Mouse (Mus musculus): ENCODE data around the gene Styxl1. TPM values are rescaled to one million over a fixed set of nuclear protein-coding genes. Genes with fewer than 3 reads are reported as not detected.

The Styxl1 gene
- polyA plus RNA-seq, 1 experiment from 2014 or later: 3.1 TPM

DNA sequence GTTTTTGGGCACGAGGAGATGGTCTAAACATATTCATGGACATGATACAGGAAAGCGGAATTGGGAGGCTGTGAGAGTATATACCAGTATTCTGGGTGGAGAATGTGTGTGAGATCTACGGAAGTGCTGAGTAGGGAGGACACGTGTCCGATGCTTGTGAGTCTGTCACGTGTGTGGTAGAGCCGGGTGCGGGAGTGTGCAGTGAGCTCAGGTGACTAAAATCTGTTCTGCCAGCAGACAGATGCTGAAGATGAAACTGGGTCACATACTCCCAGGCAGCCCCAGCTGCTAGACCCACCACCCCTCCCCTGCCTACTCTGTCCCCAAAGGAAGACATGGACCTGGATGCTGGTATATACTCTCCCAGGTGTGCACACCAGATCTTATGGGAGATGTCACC, 24.5 kb upstream of the Styxl1 start:
- Histone ChIP-seq H3K27ac (replicated peaks) (no peak overlapping the region), H3K36me3 (no peaks in the 10 kb centered on the region), H3K4me3 (replicated peaks) (no peak overlapping the region), H3K4me1 (peaks cover 16% of the 10 kb centered on the region), H3K9ac (no peak overlapping the region), H3K27me3 (peaks cover 5% of the 10 kb centered on the region; the same call in 1 of the 2 replicates), H3K4me2 (replicated peaks) (no peak overlapping the region), H3K9me3 (replicated peaks) (no peaks in the 10 kb centered on the region)
- WGBS: 90% methylated on average over 8 of the region's 8 CpGs
- ATAC-seq (ENCODE audit: insufficient number of reproducible peaks, low FRiP score, low TSS enrichment, low read depth): no peak

DNA sequence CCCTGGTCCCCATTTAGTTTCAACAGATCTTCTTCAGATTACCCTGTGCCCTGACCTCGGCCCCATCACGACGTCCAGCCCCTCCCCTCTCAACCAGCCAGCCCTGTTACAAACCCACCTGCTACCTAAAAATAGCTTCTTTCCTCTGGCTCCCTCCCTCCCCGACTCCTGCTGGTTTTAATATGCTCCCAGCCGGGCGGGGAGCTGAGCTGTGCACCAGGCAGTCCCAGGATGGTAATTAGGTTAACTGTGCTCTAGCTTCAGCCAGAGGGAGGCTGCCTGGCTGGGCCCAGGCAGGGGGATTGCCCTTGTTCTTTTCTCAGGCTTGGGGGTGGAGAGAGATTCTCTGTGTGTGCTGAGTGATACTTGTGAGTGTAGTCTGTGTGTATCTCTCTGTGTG, 22.7 kb upstream of the Styxl1 start:
- H3K9ac ChIP-seq: no peak overlapping the region
- H3K9me3 ChIP-seq (replicated peaks): no peaks in the 10 kb centered on the region
- 0 out of 2 replicates have a peak overlapping the region, but pooled peaks have one; percentile 29 for H3K27ac ChIP-seq (replicated peaks)
- H3K27me3 ChIP-seq: peaks cover 2% of the 10 kb centered on the region; the same call in 1 of the 2 replicates
- 2% methylated on average over 6 of the region's 6 CpGs for WGBS
- peaks cover 16% of the 10 kb centered on the region for H3K4me1 ChIP-seq
- H3K4me2 ChIP-seq (replicated peaks): no peak overlapping the region
- ATAC-seq (ENCODE audit: insufficient number of reproducible peaks, low FRiP score, low TSS enrichment, low read depth): peak; percentile 64; the same call in 1 of the 2 replicates
- no peak overlapping the region for H3K4me3 ChIP-seq (replicated peaks)
- no peaks in the 10 kb centered on the region for H3K36me3 ChIP-seq

DNA sequence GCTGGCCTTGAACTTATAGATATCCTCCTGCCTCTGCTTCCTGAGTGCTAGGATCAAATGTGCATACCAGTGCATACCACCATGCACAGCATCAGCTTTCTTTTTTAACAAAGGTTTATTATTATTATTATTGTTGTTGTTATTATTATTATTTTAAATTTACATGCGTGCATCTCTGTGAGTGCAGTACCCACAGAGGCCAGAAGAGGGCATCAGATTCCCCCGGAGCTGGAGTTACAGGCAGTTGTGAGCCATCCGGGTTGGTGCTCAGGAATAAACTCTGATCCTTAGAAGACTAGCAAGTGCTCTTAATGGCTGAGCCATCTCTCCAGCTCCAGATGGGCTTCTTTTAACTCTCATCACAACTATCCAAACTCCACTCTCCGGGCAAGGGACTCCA, 21.6 kb upstream of the Styxl1 start:
- no peak overlapping the region for H3K4me2 ChIP-seq (replicated peaks)
- H3K4me1 ChIP-seq: peaks cover 17% of the 10 kb centered on the region
- no peak overlapping the region for H3K4me3 ChIP-seq (replicated peaks)
- H3K9me3 ChIP-seq (replicated peaks): no peaks in the 10 kb centered on the region
- no peak overlapping the region for H3K27ac ChIP-seq (replicated peaks)
- H3K9ac ChIP-seq: no peak overlapping the region
- H3K27me3 ChIP-seq: no peaks in the 10 kb centered on the region
- ATAC-seq (ENCODE audit: insufficient number of reproducible peaks, low FRiP score, low TSS enrichment, low read depth): no peak
- no peaks in the 10 kb centered on the region for H3K36me3 ChIP-seq
- WGBS: 42% methylated on average over 4 of the region's 4 CpGs

DNA sequence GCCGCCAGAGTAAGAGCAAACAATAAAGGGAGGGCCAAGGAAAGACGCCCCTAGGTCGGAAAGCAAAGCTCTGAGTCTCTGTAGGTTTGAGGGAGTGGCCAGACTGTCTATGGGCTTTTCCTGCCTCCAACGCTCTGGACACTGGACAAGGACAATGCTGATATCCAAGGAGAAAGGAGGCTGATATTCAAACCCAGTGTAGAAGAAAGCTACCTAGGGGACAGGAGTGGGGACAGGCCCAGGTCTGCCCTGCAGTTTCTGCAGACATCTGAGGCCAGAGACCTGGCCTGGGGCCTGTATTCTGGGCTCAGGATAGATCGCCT, 16.6 kb upstream of the Styxl1 start:
- H3K4me3 ChIP-seq (replicated peaks): peak overlapping the region; percentile 31
- no peak; the same call in 1 of the 2 replicates for ATAC-seq (ENCODE audit: insufficient number of reproducible peaks, low FRiP score, low TSS enrichment, low read depth)

DNA sequence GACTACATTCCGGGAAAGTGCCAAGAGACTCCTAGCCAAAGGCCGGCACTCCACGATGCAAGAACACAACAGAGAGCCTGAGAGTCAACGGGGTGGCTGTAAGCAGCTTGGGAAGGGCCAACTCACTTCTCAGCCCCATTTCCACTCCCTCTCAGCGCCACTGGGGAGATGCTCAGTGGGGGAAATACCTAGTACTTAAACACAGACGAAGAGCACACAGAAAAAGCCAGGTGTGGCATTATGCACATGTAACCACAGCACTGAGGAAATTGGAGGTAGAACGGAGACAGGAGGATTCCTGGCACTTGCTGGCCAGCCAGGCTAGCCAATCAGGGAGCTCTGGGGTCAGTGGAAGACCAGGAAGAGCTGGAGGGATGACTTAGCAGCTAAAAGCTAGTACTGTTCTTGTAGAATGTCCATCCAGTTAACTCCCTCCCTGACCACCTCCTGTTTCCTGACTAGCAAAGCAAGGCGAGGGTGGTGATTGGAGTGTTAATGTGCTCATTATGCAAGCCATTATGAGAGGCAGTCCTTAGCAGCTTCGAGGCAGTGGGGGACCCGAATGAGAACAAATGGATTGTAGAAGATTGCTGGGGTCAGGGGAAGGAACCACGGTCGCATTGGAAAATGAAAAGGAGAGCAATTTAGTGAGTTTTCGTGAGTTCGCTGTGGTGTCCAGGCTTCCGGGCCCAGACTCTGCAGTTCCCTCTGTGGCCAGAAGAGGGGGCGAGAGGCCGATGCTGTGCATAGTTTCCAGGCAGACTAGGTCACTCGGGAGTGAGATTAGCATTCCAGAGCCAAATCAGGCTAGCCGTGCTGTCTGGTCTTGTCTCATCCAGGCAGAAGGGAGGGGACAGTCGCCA, 16.0 kb upstream of the Styxl1 start:
- H3K9me3 ChIP-seq (replicated peaks): no peaks in the 10 kb centered on the region
- ATAC-seq (ENCODE audit: insufficient number of reproducible peaks, low FRiP score, low TSS enrichment, low read depth): peak; percentile 75
- no peaks in the 10 kb centered on the region for H3K27me3 ChIP-seq
- peaks cover 27% of the 10 kb centered on the region for H3K36me3 ChIP-seq
- WGBS: 11% methylated on average over 20 of the region's 20 CpGs
- H3K27ac ChIP-seq (replicated peaks): no peak overlapping the region; the same call in 1 of the 2 replicates
- peak overlapping the region; percentile 31 for H3K4me3 ChIP-seq (replicated peaks)
- H3K9ac ChIP-seq: 0 out of 2 replicates have a peak overlapping the region, but pooled peaks have one; percentile 4
- peak overlapping the region; percentile 40 for H3K4me2 ChIP-seq (replicated peaks)
- peaks cover 9% of the 10 kb centered on the region for H3K4me1 ChIP-seq

More for the DNA sequence above, 16.6 kb upstream of the Styxl1 start:
- no peaks in the 10 kb centered on the region for H3K9me3 ChIP-seq (replicated peaks)
- peaks cover 9% of the 10 kb centered on the region for H3K4me1 ChIP-seq
- no peaks in the 10 kb centered on the region for H3K27me3 ChIP-seq
- 0 out of 2 replicates have a peak overlapping the region, but pooled peaks have one; percentile 4 for H3K9ac ChIP-seq
- 8% methylated on average over 5 of the region's 5 CpGs for WGBS
- H3K27ac ChIP-seq (replicated peaks): no peak overlapping the region; the same call in 1 of the 2 replicates
- peaks cover 21% of the 10 kb centered on the region for H3K36me3 ChIP-seq
- peak overlapping the region; percentile 40 for H3K4me2 ChIP-seq (replicated peaks)

GRCm38 (mm10) chr5:135782901-135783300, 4.7 kb upstream of the Styxl1 start:
- H3K27me3 ChIP-seq: no peaks in the 10 kb centered on the region
- no peak overlapping the region for H3K9ac ChIP-seq
- H3K4me2 ChIP-seq (replicated peaks): no peak overlapping the region
- 90% methylated on average over 4 of the region's 4 CpGs for WGBS
- H3K36me3 ChIP-seq: peaks cover 67% of the 10 kb centered on the region
- no peaks in the 10 kb centered on the region for H3K9me3 ChIP-seq (replicated peaks)
- ATAC-seq (ENCODE audit: insufficient number of reproducible peaks, low FRiP score, low TSS enrichment, low read depth): no peak
- no peak overlapping the region for H3K4me3 ChIP-seq (replicated peaks)
- H3K27ac ChIP-seq (replicated peaks): no peak overlapping the region
- H3K4me1 ChIP-seq: peaks cover 23% of the 10 kb centered on the region

DNA sequence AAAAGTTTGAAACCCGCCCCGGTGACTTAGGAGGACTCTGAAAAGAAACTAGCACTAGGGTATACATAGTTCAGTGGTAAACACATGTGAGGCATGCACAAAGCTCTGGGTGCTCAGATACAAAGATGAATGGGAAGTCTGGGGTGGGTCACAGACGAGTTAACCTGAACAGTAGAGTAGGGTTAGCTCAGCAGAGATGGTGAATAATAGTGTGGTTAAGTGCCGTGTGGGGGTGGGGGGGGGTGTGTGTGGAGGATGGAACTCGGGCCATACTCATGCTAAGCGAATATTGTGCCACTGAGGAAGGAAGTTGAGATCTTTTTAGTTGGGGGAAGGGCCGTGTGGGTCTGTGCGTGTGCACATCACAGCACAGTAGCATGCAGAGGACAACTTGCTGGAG, 2.1 kb upstream of the Styxl1 start:
- ATAC-seq (ENCODE audit: insufficient number of reproducible peaks, low FRiP score, low TSS enrichment, low read depth): no peak
- no peak overlapping the region for H3K4me2 ChIP-seq (replicated peaks)
- no peak overlapping the region for H3K9ac ChIP-seq
- H3K4me3 ChIP-seq (replicated peaks): no peak overlapping the region
- peaks cover 41% of the 10 kb centered on the region for H3K36me3 ChIP-seq
- H3K4me1 ChIP-seq: peaks cover 29% of the 10 kb centered on the region
- no peak overlapping the region for H3K27ac ChIP-seq (replicated peaks)
- no peaks in the 10 kb centered on the region for H3K27me3 ChIP-seq
- H3K9me3 ChIP-seq (replicated peaks): no peaks in the 10 kb centered on the region
- WGBS: 81% methylated on average over 8 of the region's 8 CpGs

GRCm38 (mm10) chr5:135778471-135779445, 573 bp upstream of the Styxl1 start, which contains the start of gene Mdh2:
TSS of gene Mdh2 (plus strand) at chr5:135778480.
- ATAC-seq (ENCODE audit: insufficient number of reproducible peaks, low FRiP score, low TSS enrichment, low read depth): peak; percentile 97
- WGBS: under 1% methylated on average over 70 of the region's 70 CpGs
- H3K27ac ChIP-seq (replicated peaks): peak within 1 kb of the TSS; percentile 96

DNA sequence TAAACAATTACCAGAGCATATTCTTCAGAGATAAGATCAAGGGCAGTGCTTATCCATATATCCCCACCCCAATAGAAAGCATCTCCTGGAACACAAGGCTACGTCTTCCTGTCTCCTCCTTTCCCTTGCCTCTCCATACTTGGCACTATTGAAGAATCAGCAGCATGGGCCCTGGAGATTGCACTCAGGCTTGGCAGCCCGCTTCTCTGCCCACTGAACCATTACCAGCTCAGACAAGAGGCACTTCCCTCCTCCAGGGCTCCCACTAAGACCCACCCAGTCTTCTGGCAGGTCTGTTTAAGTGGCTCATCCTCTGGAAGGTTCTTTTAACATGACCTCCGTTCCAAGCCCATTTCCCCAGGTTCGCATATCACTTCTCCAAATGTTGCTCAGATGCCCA, 1.6 kb downstream of the Styxl1 start:
- H3K36me3 ChIP-seq: peaks cover 5% of the 10 kb centered on the region; the same call in 1 of the 2 replicates
- peaks cover 29% of the 10 kb centered on the region for H3K4me1 ChIP-seq
- H3K27me3 ChIP-seq: no peaks in the 10 kb centered on the region
- WGBS: 85% methylated on average over 4 of the region's 4 CpGs
- H3K4me3 ChIP-seq (replicated peaks): no peak overlapping the region
- H3K4me2 ChIP-seq (replicated peaks): no peak overlapping the region
- no peaks in the 10 kb centered on the region for H3K9me3 ChIP-seq (replicated peaks)
- no peak for ATAC-seq (ENCODE audit: insufficient number of reproducible peaks, low FRiP score, low TSS enrichment, low read depth)
- no peak overlapping the region for H3K27ac ChIP-seq (replicated peaks)
- no peak overlapping the region for H3K9ac ChIP-seq

More at GRCm38 (mm10) chr5:135778471-135779445, 573 bp upstream of the Styxl1 start, which contains the start of gene Mdh2:
- peaks cover 25% of the 10 kb centered on the region for H3K36me3 ChIP-seq
- H3K4me3 ChIP-seq (replicated peaks): peak within 1 kb of the TSS; percentile 95
- no peaks in the 10 kb centered on the region for H3K9me3 ChIP-seq (replicated peaks)
- H3K4me1 ChIP-seq: peaks cover 29% of the 10 kb centered on the region
- peak within 1 kb of the TSS; percentile 76 for H3K4me2 ChIP-seq (replicated peaks)
- no peaks in the 10 kb centered on the region for H3K27me3 ChIP-seq
- H3K9ac ChIP-seq: peak within 1 kb of the TSS; percentile 96

GRCm38 (mm10) chr5:135772519-135772918, 5.7 kb downstream of the Styxl1 start:
- Histone ChIP-seq H3K9ac (no peak overlapping the region), H3K27me3 (no peaks in the 10 kb centered on the region), H3K4me3 (replicated peaks) (no peak overlapping the region), H3K4me2 (replicated peaks) (no peak overlapping the region), H3K9me3 (replicated peaks) (no peaks in the 10 kb centered on the region), H3K27ac (replicated peaks) (no peak overlapping the region), H3K4me1 (peaks cover 3% of the 10 kb centered on the region), H3K36me3 (no peaks in the 10 kb centered on the region)
- WGBS: 40% methylated on average over 3 of the region's 3 CpGs
- ATAC-seq (ENCODE audit: insufficient number of reproducible peaks, low FRiP score, low TSS enrichment, low read depth): no peak

GRCm38 (mm10) chr5:135764971-135765370, 13.2 kb downstream of the Styxl1 start:
- Histone ChIP-seq H3K4me2 (replicated peaks) (no peak overlapping the region), H3K36me3 (no peaks in the 10 kb centered on the region), H3K4me3 (replicated peaks) (no peak overlapping the region), H3K9ac (no peak overlapping the region), H3K4me1 (no peaks in the 10 kb centered on the region), H3K27me3 (no peaks in the 10 kb centered on the region), H3K9me3 (replicated peaks) (no peaks in the 10 kb centered on the region), H3K27ac (replicated peaks) (no peak overlapping the region)
- 62% methylated on average over 3 of the region's 3 CpGs for WGBS
- no peak for ATAC-seq (ENCODE audit: insufficient number of reproducible peaks, low FRiP score, low TSS enrichment, low read depth)

Measured in embryonic facial prominence, embryonic 15.5 days (tissue).